Mouse (Mus musculus) T-cell, adult 2 months (primary cell): Measurements from ENCODE around the gene Megf6.

ENCODE experiments used
- DNase-seq: peaks from one replicate; pipeline ENCODE4 v3.0.0; 2022; ENCODE audit warnings: low spot score

The Megf6 gene

DNA sequence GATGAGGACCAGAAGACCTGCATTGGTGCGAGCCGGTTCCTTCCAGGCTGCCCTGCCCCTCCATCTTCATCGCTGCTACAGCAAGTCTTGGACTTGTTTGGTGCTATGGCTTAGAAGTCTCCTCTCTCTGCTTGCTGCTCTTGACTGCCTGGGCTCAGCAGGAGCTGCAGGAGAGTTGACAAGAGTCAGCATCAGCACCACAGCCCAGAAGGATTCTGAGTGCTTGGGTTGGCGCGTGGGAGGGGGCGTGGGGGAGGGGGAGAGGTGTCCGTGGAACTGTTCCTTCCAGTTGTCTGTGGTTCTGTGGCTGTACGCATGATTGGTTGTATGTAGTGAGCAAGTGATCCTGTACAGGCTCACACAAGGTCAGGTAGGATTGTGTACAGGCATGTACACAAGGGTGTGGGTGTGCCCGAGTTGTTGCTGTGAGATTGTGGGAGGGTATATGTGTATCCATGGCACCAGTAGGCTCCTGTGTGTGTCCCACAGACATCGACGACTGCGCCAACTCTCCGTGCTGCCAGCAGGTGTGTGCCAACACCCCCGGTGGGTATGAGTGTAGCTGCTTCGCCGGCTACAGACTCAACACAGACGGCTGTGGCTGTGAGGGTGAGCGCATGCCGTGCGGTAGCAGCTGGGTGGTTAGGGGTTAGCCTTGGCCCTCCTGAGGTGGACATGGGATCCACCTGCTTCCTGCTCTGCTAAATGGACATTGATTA is 82.2 kb downstream of the Megf6 start:
- DNase-seq: no peak

DNA sequence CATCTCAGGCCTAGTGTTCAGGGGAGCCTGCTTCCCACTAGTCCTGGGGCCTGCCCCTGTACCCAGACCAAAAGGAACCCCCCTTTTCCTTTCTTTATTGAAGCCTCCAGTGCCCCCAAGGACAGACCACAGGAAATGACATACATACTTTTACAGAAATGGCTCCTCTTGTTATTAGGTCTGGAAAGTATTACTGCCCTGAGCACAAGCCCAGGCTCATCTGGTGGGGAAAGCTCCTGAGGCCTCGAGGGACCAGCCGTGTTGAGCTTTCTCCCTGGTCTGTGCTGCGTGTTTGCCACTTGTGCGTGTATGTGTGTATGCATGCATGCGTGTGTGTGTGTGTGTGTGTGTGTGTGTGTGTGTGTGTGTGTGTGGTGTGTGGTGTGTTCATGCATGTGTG is 90.2 kb downstream of the Megf6 start:
- no peak for DNase-seq

DNA sequence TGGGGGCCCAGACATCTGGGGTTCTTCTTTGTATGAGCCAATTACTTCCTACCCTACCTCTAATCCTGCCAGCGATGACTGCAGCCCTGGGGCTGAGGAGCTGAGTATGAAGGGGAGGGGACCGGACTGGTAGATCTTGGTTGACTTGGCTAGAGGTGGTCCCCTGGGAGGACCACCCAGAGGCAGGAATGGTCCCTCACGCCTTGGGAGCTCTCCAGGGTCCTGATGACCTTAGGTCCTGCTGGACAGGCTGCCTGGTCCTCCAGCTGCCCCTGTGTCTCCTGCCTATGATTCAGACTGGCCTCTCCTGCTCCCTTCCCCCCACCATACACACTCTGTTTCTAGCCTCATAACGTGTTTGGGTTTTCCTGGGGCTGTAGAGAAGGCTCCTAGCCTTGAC is 91.5 kb downstream of the Megf6 start:
- DNase-seq: no peak

DNA sequence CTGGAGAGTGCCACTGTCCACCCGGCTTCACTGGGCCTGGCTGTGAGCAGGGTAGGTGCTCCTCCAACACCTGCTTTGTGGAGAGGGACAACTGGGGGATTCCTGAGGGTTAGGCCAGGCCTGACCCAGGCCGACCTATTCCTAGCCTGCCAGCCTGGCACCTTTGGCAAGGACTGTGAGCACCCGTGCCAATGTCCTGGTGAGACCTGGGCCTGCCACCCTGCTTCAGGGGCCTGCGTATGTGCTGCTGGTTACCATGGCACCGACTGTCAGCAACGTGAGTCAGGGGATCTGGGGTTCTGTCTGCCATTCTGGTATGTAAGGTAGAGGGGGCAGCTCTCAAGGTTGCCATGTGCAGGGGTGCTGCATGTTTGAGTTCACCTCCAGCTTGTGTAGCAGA is 97.0 kb downstream of the Megf6 start:
- DNase-seq: no peak

DNA sequence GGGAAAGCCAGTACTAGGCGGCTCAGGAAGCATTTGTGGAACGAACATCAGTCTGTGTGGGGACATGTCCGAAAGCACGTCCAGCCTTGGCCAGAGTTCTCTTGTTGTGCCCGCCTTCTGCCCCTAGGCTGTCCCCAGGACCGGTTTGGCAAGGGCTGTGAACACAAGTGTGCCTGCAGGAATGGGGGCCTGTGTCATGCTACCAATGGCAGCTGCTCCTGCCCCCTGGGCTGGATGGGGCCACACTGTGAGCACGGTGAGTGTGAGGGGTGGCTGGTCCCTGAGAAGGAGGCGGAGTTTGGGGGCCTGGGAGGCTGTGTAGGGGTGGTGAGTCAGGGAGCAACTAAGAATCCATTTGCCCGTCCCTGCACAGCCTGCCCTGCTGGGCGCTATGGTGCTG is 99.0 kb downstream of the Megf6 start:
- DNase-seq: no peak

DNA sequence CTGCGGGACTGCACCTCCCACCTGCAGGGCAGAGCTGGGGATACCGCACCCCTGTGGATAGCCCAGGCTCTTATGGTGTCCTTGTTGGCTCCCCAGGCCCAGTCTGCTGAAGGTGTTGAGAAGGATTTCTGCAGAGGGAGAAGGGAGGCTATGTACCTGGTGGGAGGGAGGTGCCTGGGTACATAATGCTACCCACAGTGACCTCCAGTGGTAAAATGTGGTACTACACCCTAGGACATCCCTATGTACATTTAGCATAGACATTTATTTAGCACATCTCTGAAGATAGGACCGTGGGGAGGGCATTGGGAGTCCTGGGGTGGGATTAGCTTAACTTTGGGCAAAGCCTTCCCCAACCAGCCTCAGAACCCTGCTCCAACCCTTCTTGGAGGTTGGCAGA is 102.5 kb downstream of the Megf6 start:
- no peak for DNase-seq

DNA sequence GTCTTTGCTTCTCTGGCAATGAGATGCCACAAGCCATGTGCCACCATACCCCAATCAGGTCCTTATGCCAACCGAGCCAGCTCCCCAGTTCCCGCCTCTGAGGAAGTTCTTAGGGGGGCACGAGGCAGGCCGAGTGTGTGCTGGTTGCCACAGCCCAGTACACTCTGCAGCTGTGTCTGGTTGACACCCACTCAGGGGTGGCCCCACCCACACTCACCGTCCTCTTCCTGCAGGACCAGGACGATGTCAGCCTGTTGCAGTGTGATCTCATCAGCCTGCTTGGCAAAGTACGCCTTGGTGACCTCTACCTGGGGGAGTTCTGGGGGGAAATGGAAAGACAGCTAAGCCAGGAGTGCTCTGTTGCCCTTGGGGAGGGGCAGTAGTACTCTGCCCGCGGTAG is 109.0 kb downstream of the Megf6 start:
- no peak for DNase-seq

DNA sequence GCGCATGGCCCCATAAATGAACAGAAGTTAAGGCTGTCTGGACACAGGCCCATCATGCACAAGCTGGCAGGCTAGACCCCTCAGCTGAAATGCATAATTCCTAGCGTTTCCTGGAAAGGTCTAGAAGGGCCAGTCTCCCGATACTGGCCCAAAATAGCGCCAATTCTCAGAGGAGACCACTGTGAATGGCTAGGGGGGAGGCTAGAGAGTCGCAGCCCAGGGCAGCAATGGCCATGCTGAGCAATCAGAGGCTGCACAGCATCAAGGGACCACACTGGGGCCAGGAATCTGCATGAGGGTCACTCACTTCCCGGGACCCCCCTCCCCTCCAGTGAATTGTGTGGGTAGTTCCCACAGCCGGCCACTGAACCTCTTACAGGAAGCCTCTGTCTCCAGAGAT is 113.1 kb downstream of the Megf6 start:
- no peak for DNase-seq

DNA sequence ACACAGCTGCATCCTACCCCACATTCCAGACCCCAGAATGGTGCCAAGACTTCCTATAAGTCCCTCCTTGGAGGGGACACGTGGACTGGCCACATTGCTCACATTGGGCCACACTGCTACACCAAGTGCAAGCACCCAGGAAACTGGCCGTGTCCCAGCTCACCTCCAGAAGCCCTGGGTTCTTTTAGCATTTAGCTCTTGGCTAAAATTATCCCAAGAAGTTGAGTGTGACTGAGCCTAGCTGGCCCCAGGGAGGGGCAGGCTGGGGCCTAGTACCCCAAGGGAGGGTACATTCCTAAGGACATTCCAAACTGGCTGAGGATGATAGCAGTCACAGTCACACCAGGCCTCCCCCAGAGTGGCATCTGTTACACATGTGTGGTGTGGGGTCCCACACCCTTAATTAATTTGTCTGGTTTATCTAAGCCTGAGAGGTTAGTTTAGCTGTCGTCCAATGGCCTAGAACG is 123.2 kb downstream of the Megf6 start:
- DNase-seq: no peak

DNA sequence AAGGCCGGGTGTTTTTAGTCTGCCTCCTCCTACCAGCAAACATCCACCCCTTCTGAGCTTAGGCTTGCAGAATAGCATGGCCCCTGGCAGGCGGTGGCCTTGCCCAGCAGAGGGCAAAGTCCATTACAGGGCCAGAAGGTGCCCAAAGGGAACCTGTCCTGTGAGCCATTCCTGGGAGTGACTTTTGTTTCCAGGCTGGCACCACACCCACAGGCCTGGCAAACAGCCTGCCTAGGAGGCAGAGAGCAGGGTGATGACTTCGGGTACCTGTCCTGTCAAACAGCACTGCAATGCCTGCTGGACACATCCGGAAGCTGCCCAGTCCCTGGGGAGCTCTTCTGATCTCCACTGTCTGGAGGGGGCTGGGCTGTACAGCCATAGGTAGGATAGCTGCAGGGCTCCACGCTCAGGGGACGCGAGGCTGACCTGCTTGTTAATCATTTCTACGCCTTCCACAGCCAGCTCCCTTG is 123.8 kb downstream of the Megf6 start:
- DNase-seq: no peak

DNA sequence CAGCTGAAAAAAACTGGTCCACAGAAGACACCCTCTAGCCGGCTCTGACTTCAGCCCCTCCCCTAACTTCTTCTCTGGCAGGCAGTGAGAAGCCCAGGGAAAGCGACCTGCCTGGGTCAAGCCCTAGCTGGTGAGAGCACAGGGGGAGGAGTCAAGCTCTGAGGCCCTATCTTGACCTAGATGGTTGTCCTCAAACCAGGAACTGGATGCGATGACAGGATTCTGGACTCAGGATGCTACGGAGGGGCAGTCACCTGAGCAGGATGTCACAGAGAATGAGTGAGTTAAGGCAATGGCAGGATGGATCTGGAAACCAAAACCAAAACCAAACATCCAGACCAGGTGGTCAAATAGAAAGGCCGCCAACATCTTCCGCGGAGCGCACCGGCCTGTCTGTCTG is 127.2 kb downstream of the Megf6 start:
- no peak for DNase-seq

DNA sequence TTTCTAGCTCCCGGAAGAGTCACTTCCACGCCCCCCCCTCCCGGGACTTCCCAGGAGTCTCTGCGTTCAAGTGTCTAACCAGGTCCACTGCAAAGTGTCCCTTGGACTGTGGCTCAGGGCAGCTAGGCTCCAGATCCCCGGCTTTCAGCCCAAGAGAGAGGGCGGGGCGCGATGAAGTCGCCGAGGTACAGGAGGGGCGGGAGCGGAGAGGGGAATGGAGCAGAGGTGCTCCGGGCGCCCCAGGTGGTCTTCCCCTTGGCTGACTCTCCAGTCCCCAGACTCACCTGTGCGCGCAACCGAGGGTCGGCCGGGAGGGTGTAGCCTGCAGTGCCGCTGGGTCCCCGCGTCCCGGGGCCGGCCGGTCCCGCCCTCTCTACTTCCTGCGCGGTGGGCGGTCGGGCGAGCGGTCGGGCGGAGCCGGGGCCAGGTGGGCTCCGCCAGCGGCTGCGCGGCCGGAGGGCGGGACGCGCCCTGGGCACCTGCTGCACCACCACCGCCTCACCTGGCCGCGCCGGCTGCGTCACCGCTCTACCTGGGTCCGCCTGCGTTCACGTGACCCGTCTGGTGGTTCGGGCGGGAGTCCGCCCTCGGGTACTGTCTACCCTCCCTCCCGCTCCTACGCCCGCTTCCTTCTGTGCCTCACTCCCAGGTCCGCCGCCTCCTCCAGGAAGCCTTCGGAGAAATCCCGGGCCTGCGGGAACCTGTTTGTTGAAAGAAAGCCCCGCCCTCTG is 129.2 kb downstream of the Megf6 start:
- DNase-seq: no peak

DNA sequence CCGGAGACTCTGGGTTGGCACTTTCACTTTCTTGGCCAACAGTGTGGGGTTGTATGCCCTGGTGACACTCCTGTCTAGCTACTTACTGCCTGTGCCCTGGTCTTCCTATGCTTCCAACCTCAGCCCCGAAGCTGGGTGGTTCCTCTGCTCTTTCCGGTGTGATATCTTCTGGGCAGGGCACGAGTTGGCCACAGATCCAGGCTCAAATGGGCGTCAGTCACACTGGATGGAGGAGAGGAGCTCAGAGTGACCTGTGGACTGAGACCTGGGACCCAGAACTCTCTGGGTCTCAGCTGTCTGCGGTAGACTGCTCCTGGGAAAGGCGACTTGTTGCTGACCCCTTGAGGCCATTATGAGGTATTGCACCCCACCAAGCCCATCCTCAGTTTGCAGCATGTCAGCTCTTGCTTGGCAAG is 130.9 kb downstream of the Megf6 start, which contains the start of gene Arhgef16:
Gene Arhgef16 (minus strand): TSS at position 211 of the 416 bp plus-strand sequence.
- no peak for DNase-seq

DNA sequence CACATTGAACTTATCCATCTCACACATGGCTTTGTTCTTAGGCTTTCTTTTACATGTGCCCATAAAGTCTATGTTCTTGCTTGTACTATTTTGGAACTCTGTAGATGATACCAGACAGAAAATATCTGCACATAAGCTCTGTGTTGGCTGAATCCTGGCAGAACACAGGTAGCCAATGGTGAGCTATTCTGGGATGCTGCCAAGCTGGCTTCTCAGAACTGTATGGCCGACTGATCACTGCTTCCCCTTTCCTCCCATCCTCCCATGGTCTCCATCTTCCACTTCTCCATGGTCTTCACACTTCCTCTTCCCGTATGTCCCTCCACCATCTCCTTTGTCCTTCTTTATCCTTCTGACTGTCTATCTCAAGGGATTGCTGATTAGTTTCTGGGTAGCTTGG is 138.6 kb downstream of the Megf6 start:
- DNase-seq: no peak

DNA sequence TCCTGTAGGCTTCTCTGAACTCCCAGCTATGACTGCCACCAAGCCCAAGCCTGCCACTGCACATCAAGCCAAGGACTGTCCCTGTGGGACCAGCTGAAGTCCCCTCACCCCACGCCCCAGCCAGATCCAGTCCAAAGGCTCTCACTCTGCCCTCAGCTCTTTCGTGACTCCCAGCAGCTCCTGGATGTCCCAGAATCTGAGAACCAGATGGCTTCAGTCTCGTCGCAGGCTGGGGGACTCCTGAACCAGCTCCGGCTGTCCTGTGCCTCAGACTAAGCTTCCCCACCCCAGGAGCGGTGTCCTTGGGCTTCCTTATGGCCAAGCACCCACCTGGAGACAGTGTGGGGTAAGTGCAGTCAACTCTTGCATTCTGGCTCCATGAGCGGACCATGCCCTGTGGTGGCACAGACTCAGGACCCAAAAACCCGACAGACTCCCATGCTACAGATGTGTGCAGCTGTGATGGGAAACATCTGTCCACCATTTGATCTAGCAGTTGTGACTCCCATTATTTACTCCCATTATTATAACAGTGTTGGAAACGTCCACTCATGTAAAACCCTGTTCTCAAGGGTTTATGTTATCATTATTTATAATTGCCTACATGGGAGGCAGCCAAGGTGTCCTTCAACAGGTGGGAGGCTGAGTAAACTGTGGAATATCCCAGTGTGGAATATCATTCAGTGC is 140.2 kb downstream of the Megf6 start:
- no peak for DNase-seq

DNA sequence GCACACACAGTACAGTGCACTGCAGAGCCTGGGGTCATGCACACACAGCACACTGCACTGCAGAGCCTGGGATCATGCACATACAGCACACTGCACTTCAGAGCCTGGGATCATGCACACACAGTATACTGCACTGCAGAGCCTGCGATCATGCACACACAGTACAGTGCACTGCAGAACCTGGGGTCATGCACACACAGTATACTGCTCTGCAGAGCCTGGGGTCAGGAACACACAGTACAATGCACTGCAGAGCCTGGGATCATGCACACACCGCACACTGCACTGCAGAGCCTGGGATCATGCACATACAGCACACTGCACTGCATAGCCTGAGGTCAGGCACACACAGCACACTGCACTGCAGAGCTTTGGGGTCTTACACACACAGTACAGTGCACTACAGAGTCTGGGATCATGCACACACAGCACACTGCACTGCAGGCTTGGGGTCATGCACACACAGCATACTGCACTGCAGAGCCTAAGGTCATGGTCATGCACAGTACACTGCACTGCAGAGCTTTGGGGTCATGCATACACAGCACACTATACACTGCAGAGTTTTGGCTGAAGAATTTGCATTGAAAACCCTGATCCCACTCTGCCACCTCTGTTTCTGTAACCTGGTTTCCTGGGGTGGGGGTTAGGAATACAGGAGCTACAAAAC is 141.7 kb downstream of the Megf6 start:
- DNase-seq: no peak

DNA sequence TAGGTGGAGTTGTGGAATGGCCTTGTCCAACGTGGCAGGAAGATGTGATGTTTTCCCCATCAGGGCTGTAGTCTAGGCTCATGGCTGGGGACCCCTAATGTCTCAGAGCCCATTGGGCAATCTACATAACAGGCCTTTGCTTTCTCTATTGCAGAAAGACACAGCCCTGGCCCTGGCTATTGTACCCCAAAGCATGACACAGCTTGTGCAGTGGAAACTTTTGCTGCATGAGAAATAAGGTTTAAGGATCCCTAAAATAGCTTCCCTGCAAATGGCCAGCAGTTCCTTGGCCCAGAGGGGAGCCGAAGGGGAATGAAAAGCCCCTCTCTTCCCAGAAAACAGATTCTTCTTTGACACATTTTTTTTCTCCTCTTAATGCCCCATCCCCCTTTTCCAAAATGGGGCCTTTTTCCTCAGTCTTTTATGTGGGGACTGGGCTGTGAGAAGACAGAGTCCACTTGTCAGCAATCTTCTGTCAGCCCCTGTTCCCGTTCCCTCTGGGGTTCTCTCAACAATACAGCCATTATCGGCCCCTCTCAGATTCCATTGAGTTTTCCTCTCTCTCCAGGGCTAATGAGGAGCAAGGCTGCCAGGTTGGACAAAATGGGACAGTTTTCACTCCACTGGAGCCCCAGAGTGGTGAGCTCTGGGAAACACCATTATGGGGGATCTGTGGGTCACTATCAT is 142.5 kb downstream of the Megf6 start:
- DNase-seq: no peak

DNA sequence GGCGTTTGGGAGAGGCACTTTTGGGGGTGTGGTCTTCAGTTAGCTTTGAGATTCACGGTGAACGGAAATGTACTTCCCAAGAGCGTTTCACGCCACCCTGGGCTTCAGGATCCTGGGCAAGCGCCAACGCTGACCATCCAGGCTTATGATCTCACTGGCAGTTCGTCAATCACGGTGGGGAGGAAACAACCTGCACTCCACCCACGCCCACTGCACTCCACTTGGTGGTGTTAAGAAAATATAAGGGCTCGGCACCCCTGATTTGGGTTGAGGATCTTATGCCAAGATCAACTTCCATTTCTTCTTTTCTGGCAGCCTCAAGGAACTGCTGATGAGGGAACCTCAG is 143.1 kb downstream of the Megf6 start:
- no peak for DNase-seq
